Mouse (Mus musculus) bone marrow macrophage, adult 2 months (primary cell): ENCODE results near the gene Clec16a.

Experiments used
- CTCF ChIP-seq: IDR thresholded peaks from 2 replicates; pipeline ENCODE4 v1.5.1; 2012; ENCODE audit warnings: low read depth, mild to moderate bottlenecking, low read length, moderate library complexity
- POLR2A ChIP-seq: IDR thresholded peaks from 2 replicates; pipeline ENCODE4 v1.6.1; 2012; ENCODE audit warnings: mild to moderate bottlenecking, low read depth, low read length, borderline replicate concordance

DNA sequence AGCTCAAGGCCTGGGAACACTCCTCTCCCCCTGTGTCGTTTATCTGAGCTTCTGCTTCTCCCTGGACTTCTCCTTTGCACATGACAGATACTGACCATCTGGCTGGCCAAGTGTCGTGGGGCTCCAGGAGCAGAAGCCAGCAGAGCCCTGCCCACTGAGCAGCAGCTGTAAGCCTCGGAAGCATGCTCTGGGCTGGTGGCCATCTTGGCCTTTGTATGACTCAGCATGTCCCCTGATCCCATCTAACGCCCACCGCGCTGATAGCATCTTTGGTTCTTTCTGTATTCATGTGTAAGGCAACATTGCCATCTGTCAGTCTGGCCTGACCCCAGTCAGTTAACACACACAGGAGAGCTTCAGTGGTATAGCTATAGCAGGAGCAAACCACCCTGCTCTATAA is 174.8 kb downstream of the Clec16a start:
- no peak for TF ChIP-seq CTCF
- no peak for TF ChIP-seq POLR2A
